Mouse (Mus musculus): ENCODE results near the gene Mipep.

DNA sequence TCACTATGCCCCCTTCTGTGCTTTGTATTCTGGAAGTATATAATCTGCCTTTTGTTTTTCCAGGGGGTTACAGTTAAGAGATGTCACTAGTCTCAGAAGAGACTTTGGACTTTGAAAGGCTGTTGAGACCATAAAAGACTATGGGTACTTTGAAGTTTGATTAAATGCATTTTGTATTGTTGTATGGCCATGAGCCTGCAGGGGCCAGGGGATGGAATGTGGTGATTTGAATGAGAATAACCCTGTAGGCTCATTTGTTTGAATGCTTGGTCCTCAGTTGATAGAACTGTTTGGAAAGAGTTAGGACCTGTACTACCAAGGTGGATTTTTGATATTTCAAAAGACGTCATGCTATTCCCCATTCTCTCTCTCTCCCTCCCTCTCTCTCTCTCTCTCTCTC lies 141.6 kb downstream of the Mipep start:
- no peak for TF ChIP-seq CTCF (IDR thresholded peaks at IDR 0.05; ENCODE audit: control insufficient read depth, insufficient read depth, insufficient replicate concordance, low read depth, low read length)
- no peak for TF ChIP-seq POLR2A (IDR thresholded peaks at IDR 0.05; ENCODE audit: control insufficient read depth, low read depth, low read length)

All from testis, adult 2 months (tissue).